Mouse (Mus musculus): ENCODE data around the gene Pkn3.

- TF ChIP-seq CTCF (IDR thresholded peaks at IDR 0.05; ENCODE audit: low read depth) = no peak
- TF ChIP-seq EP300 (IDR thresholded peaks at IDR 0.05; ENCODE audit: low read depth) = no peak
Observed at GRCm38 (mm10) chr2:30078760-30079159, 1.3 kb downstream of the Pkn3 start.

Measured in liver, embryonic 14.5 days (tissue).